Mouse (Mus musculus): ENCODE results near the gene Wee2. TPM values are rescaled to one million over a fixed set of nuclear protein-coding genes. Genes with fewer than 3 reads are reported as not detected.

The Wee2 gene
- polyA plus RNA-seq, 1 experiment from 2014 or later, result not detected

Other genes starting within 250 kb of the Wee2 start
- gene Agk, start 113.9 kb upstream of the Wee2 start, polyA plus RNA-seq (2016; fragmentation: Nextera tagmentation; extraction: Ambion mirVana), result 46.3 and 47.6 TPM in 2 replicates
- gene E330009J07Rik, start 3.0 kb upstream of the Wee2 start, polyA plus RNA-seq (2016; fragmentation: Nextera tagmentation; extraction: Ambion mirVana), result 12.2 and 12.5 TPM in 2 replicates
- gene Ssbp1, start 32.3 kb downstream of the Wee2 start, polyA plus RNA-seq (2016; fragmentation: Nextera tagmentation; extraction: Ambion mirVana), result 226 and 228 TPM in 2 replicates
- gene Tas2r137, start 52.1 kb downstream of the Wee2 start, polyA plus RNA-seq (2016; fragmentation: Nextera tagmentation; extraction: Ambion mirVana), result not detected in 2 replicates
- gene Tas2r108, start 54.4 kb downstream of the Wee2 start, polyA plus RNA-seq (2016; fragmentation: Nextera tagmentation; extraction: Ambion mirVana), result not detected in 2 replicates
- gene Prss37, start 80.4 kb downstream of the Wee2 start, polyA plus RNA-seq (2016; fragmentation: Nextera tagmentation; extraction: Ambion mirVana), result not detected in 2 replicates
- 0.11 and 0.22 TPM in 2 replicates for gene Olfr461, start 116.0 kb downstream of the Wee2 start, polyA plus RNA-seq (2016; fragmentation: Nextera tagmentation; extraction: Ambion mirVana)
- not detected in 2 replicates for gene Olfr460, start 130.4 kb downstream of the Wee2 start, polyA plus RNA-seq (2016; fragmentation: Nextera tagmentation; extraction: Ambion mirVana)
- gene Clec5a, start 146.7 kb downstream of the Wee2 start, polyA plus RNA-seq (2016; fragmentation: Nextera tagmentation; extraction: Ambion mirVana), result 0.31 and 0.55 TPM in 2 replicates
- gene Tas2r138, start 174.2 kb downstream of the Wee2 start, polyA plus RNA-seq (2016; fragmentation: Nextera tagmentation; extraction: Ambion mirVana), result not detected in 2 replicates
- not detected in 2 replicates for gene Mgam, start 189.7 kb downstream of the Wee2 start, polyA plus RNA-seq (2016; fragmentation: Nextera tagmentation; extraction: Ambion mirVana)

Data from midbrain, embryonic 10.5 days (tissue).